Mouse (Mus musculus) bone marrow macrophage, adult 2 months (primary cell): ENCODE measurements around the gene Aco2. TPM values are rescaled to one million over a fixed set of nuclear protein-coding genes. Genes with fewer than 3 reads are reported as not detected.
A peak's percentile ranks its signal among the peaks of the same experiment; 100 is the strongest.

ENCODE experiments used
- H3K27ac ChIP-seq: 2 replicates; pipeline ENCODE4 v1.5.1; 2012; ENCODE audit warnings: low read depth, low read length; ENCODE audit not compliant: insufficient read depth
- H3K4me1 ChIP-seq: 2 replicates; pipeline ENCODE4 v1.6.1; 2012; ENCODE audit warnings: low read length; ENCODE audit not compliant: control insufficient read depth, insufficient read depth
- H3K4me3 ChIP-seq: 2 replicates; pipeline ENCODE4 v1.5.1; 2012; ENCODE audit warnings: mild to moderate bottlenecking, low read length, moderate library complexity; ENCODE audit not compliant: insufficient read depth
- CTCF ChIP-seq: IDR thresholded peaks from 2 replicates; pipeline ENCODE4 v1.5.1; 2012; ENCODE audit warnings: low read depth, mild to moderate bottlenecking, low read length, moderate library complexity
- POLR2A ChIP-seq: IDR thresholded peaks from 2 replicates; pipeline ENCODE4 v1.6.1; 2012; ENCODE audit warnings: mild to moderate bottlenecking, low read depth, low read length, borderline replicate concordance
- polyA plus RNA-seq: library from polyadenylated mRNA; stranded (reverse); fragments of >200 nt; gene quantifications from 2 replicates; pipeline ENCODE4 v1.2.4, GENCODE M21; 2012; ENCODE audit not compliant: missing spikeins, insufficient read depth, insufficient read length

The Aco2 gene
- polyA plus RNA-seq, 1 experiment, result 97.0 TPM

- Histone ChIP-seq H3K27ac (no peak overlapping the region), H3K4me1 (peaks cover 6% of the 10 kb centered on the region), H3K4me3 (no peak overlapping the region)
- no peak for TF ChIP-seq CTCF
- no peak for TF ChIP-seq POLR2A
Observed at GRCm38 (mm10) chr15:81943176-81943749, 71.2 kb downstream of the Aco2 start.

- no peak overlapping the region for H3K27ac ChIP-seq
- peaks cover 6% of the 10 kb centered on the region for H3K4me1 ChIP-seq
- TF ChIP-seq CTCF, result no peak
- TF ChIP-seq POLR2A, result no peak
- no peak overlapping the region for H3K4me3 ChIP-seq
Observed at GRCm38 (mm10) chr15:81949076-81949475, 77.0 kb downstream of the Aco2 start.

GRCm38 (mm10) chr15:81949476-81950131 lies 77.5 kb downstream of the Aco2 start:
- TF ChIP-seq POLR2A (no peak), CTCF (no peak)
- no peak overlapping the region for H3K27ac ChIP-seq
- H3K4me1 ChIP-seq, result peaks cover 6% of the 10 kb centered on the region
- H3K4me3 ChIP-seq, result no peak overlapping the region

GRCm38 (mm10) chr15:81950716-81951115 lies 78.6 kb downstream of the Aco2 start:
- Histone ChIP-seq H3K4me1 (peaks cover 6% of the 10 kb centered on the region), H3K4me3 (no peak overlapping the region), H3K27ac (no peak overlapping the region)
- TF ChIP-seq POLR2A (no peak), CTCF (no peak)

GRCm38 (mm10) chr15:81951159-81951558 lies 79.0 kb downstream of the Aco2 start:
- H3K4me1 ChIP-seq, result peaks cover 6% of the 10 kb centered on the region
- TF ChIP-seq CTCF (no peak), POLR2A (no peak)
- H3K4me3 ChIP-seq, result no peak overlapping the region
- H3K27ac ChIP-seq, result no peak overlapping the region

- H3K4me1 ChIP-seq, result peaks cover 6% of the 10 kb centered on the region
- no peak for TF ChIP-seq CTCF
- no peak for TF ChIP-seq POLR2A
- H3K27ac ChIP-seq, result no peak overlapping the region
- H3K4me3 ChIP-seq, result no peak overlapping the region
Observed at GRCm38 (mm10) chr15:81952310-81952709, 80.2 kb downstream of the Aco2 start.

GRCm38 (mm10) chr15:81954151-81954583 lies 82.1 kb downstream of the Aco2 start:
- no peak overlapping the region for H3K4me3 ChIP-seq
- no peak overlapping the region for H3K27ac ChIP-seq
- no peak for TF ChIP-seq POLR2A
- no peak for TF ChIP-seq CTCF
- H3K4me1 ChIP-seq, result no peaks in the 10 kb centered on the region

GRCm38 (mm10) chr15:81954716-81955115 lies 82.6 kb downstream of the Aco2 start:
- Histone ChIP-seq H3K4me1 (peaks cover 2% of the 10 kb centered on the region), H3K4me3 (no peak overlapping the region), H3K27ac (no peak overlapping the region)
- TF ChIP-seq CTCF (no peak), POLR2A (no peak)

- no peak overlapping the region for H3K4me3 ChIP-seq
- no peak overlapping the region for H3K27ac ChIP-seq
- no peak for TF ChIP-seq CTCF
- TF ChIP-seq POLR2A, result no peak
- H3K4me1 ChIP-seq, result peaks cover 4% of the 10 kb centered on the region
Observed at GRCm38 (mm10) chr15:81955414-81955813, 83.3 kb downstream of the Aco2 start.

- no peak for TF ChIP-seq POLR2A
- peak; percentile 99 for TF ChIP-seq CTCF
- no peak overlapping the region for H3K27ac ChIP-seq
- H3K4me1 ChIP-seq, result peaks cover 6% of the 10 kb centered on the region
- no peak overlapping the region for H3K4me3 ChIP-seq
Observed at GRCm38 (mm10) chr15:81956457-81956856, 84.3 kb downstream of the Aco2 start.
